ENCODE assay signal across 12 mouse cellular contexts in the genomic region with DNA sequence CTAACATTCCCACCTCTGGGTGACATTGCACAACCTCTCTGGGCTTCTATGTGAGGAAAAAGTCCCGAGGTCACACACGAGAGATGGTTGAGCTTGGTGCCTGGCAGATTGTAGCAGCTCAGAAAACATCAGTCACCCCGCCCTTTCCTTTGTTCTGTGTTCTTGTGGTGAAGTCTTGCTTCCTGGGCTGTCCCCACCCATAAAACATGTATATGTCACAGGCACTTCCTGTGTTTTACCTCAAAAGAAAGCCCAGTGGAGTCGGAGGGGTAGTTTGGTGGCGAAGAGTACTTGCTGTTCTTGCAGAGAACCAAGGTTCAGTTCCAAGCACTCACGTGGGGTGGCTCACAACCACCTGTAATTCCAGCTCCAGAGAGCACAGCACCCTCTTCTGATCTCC. TPM values are rescaled to one million over a fixed set of nuclear protein-coding genes. Genes with fewer than 3 reads are reported as not detected.
DNase-seq lines count a peak whose midpoint lies in the region; TF ChIP-seq lines count a peak whose summit lies in the region.
"Had no signal": no experiment of that assay in that cellular context is flagged by ENCODE, and none has a peak within 500 bp of the region (broad histone marks: within the 10 kb centered on the region; RNA-seq: fewer than 3 reads in every experiment).

No protein-coding gene starts in this region.

- H3K79me3 ChIP-seq in C2C12 (ENCODE audit: low read depth) = no peaks in the 10 kb centered on the region

- H3K4me3 ChIP-seq in C2C12 (ENCODE audit: insufficient read depth, poor library complexity, severe bottlenecking) = no peak overlapping the region
- H3K4me3 ChIP-seq: heart, embryonic 13.5 days; lung, embryonic 15.5 days had no signal

- peaks cover 14% of the 10 kb centered on the region for H3K27me3 ChIP-seq in C2C12 (ENCODE audit: control insufficient read depth, insufficient read depth, insufficient read length)
- H3K27me3 ChIP-seq: lung, embryonic 15.5 days had no signal

- no peaks in the 10 kb centered on the region for H3K79me2 ChIP-seq in C2C12 (ENCODE audit: control insufficient read depth, insufficient read depth)

- DNase-seq in T-cell, adult 2 months (ENCODE audit: low spot score) = peak; percentile 94
- DNase-seq in lung, postnatal 10 days = peak; percentile 45
- peak; percentile 32 to 66 for DNase-seq in spleen, postnatal 10 days (ENCODE audit: low spot score in 2 of 2)
- no peak for DNase-seq in cerebellum, adult 18-20 months
- DNase-seq in testis, postnatal 10 days (ENCODE audit: low spot score) = no peak
- no peak for DNase-seq in yolk sac, embryonic 10.5 days (ENCODE audit: low spot score)
- DNase-seq in adrenal gland, adult 18-20 months (ENCODE audit: low spot score in 2 of 2) = no peak
- DNase-seq: cerebellum, postnatal 25 days; kidney, postnatal 25 days had no signal

- H3K36me3 ChIP-seq in C2C12 (ENCODE audit: control insufficient read depth, insufficient read depth) = no peaks in the 10 kb centered on the region
- H3K36me3 ChIP-seq: heart, embryonic 13.5 days; lung, embryonic 15.5 days had no signal

- no peak for TF ChIP-seq CTCF in C2C12 (IDR thresholded peaks at IDR 0.05; ENCODE audit: control insufficient read depth, insufficient read depth, insufficient read length)

- no peak overlapping the region for H3ac ChIP-seq in C2C12 (ENCODE audit: control insufficient read depth, insufficient read length, low read depth)

TF ChIP-seq in C2C12, 6 proteins besides CTCF, POLR2A, EP300 and RAD21:
- TF ChIP-seq USF1 (IDR thresholded peaks at IDR 0.05; ENCODE audit: low read depth) (no peak), CEBPB (IDR thresholded peaks at IDR 0.05; ENCODE audit: low read depth) (peak; percentile 36), MYOD1 (IDR thresholded peaks at IDR 0.05; ENCODE audit: control insufficient read depth, insufficient read length, low read depth) (no peak)

RNA-seq across cellular contexts. Expression of a gene that starts 2.4 kb away (rescaled TPM):
- not detected for polyA plus RNA-seq in C2C12 (2012; fragmentation: generic; extraction: Trizol)
- total RNA-seq in adrenal gland, adult 18-20 months (2021) = under 1 TPM in 1 of 2 experiments, not detected in 1; 0.38 TPM
- polyA plus RNA-seq: heart, embryonic 13.5 days had no signal

RNA-seq across cellular contexts. Expression of a gene that starts 37.2 kb away (rescaled TPM):
- 18.4 TPM for polyA plus RNA-seq in C2C12 (2012; fragmentation: generic; extraction: Trizol)
- 10 to 100 TPM; 31.0 to 34.2 TPM for total RNA-seq in adrenal gland, adult 18-20 months (2021)

Comparison
In these comparisons a context has a peak if more than half of its experiments do, and no peak if none do; other contexts are left out.
1. DNase-seq: peak in T-cell, adult 2 months (single experiment), lung, postnatal 10 days (single experiment) and spleen, postnatal 10 days (2 of 2); none in cerebellum, adult 18-20 months (0 of 2), testis, postnatal 10 days (single experiment), yolk sac, embryonic 10.5 days (single experiment) and adrenal gland, adult 18-20 months (0 of 2).